Mouse (Mus musculus) lung, adult 2 months (tissue): Measurements from ENCODE around the gene Ppp1r10.

ENCODE experiments used
- CTCF ChIP-seq: fragments of 200-500 bp; IDR thresholded peaks from 2 replicates; pipeline ENCODE4 v1.5.1; 2011; ENCODE audit warnings: mild to moderate bottlenecking, low read length, control low read depth; ENCODE audit not compliant: insufficient read depth
- POLR2A ChIP-seq: fragments of 200-500 bp; IDR thresholded peaks from 2 replicates; pipeline ENCODE4 v1.6.1; 2011; ENCODE audit warnings: low read depth, mild to moderate bottlenecking, control low read depth, low read length, borderline replicate concordance; ENCODE audit errors: extremely low read depth

GRCm38 (mm10) chr17:35909919-35910369 is 6.3 kb upstream of the Ppp1r10 start, which contains the start of gene Atat1:
- TF ChIP-seq CTCF, result no peak
- TF ChIP-seq POLR2A, result peak; percentile 74; the same call in 1 of the 2 replicates
